Mouse (Mus musculus): Measurements from ENCODE around the gene Smyd3.

Smyd3 gene

GRCm38 (mm10) chr1:179031581-179031980 lies 486.3 kb downstream of the Smyd3 start:
- no peak for DNase-seq (ENCODE audit: low spot score in 2 of 2)

- DNase-seq (ENCODE audit: low spot score in 2 of 2): no peak
Observed at GRCm38 (mm10) chr1:179026614-179027013, 491.2 kb downstream of the Smyd3 start.

- DNase-seq (ENCODE audit: low spot score in 2 of 2): no peak
Observed at GRCm38 (mm10) chr1:179025169-179025568, 492.7 kb downstream of the Smyd3 start.

GRCm38 (mm10) chr1:179023486-179023885 lies 494.4 kb downstream of the Smyd3 start:
- no peak for DNase-seq (ENCODE audit: low spot score in 2 of 2)

GRCm38 (mm10) chr1:179017428-179017827 lies 500.4 kb downstream of the Smyd3 start:
- DNase-seq (ENCODE audit: low spot score in 2 of 2): no peak

GRCm38 (mm10) chr1:179013021-179013420 lies 504.8 kb downstream of the Smyd3 start:
- no peak for DNase-seq (ENCODE audit: low spot score in 2 of 2)

GRCm38 (mm10) chr1:179012273-179012672 lies 505.6 kb downstream of the Smyd3 start:
- no peak for DNase-seq (ENCODE audit: low spot score in 2 of 2)

GRCm38 (mm10) chr1:179010756-179011155 lies 507.1 kb downstream of the Smyd3 start:
- DNase-seq (ENCODE audit: low spot score in 2 of 2): no peak

- no peak for DNase-seq (ENCODE audit: low spot score in 2 of 2)
Observed at GRCm38 (mm10) chr1:179009911-179010310, 507.9 kb downstream of the Smyd3 start.

GRCm38 (mm10) chr1:179004133-179004866 lies 513.5 kb downstream of the Smyd3 start:
- no peak for DNase-seq (ENCODE audit: low spot score in 2 of 2)

- no peak for DNase-seq (ENCODE audit: low spot score in 2 of 2)
Observed at GRCm38 (mm10) chr1:179003406-179004132, 514.3 kb downstream of the Smyd3 start.

- DNase-seq (ENCODE audit: low spot score in 2 of 2): no peak
Observed at GRCm38 (mm10) chr1:178999876-179000528, 517.8 kb downstream of the Smyd3 start.

- DNase-seq (ENCODE audit: low spot score in 2 of 2): no peak
Observed at GRCm38 (mm10) chr1:178997870-178998269, 520.0 kb downstream of the Smyd3 start.

- DNase-seq (ENCODE audit: low spot score in 2 of 2): no peak
Observed at GRCm38 (mm10) chr1:178994263-178994662, 523.6 kb downstream of the Smyd3 start.

GRCm38 (mm10) chr1:178992503-178992902 lies 525.3 kb downstream of the Smyd3 start:
- DNase-seq (ENCODE audit: low spot score in 2 of 2): no peak

- DNase-seq (ENCODE audit: low spot score in 2 of 2): no peak
Observed at GRCm38 (mm10) chr1:178991470-178991869, 526.4 kb downstream of the Smyd3 start.

GRCm38 (mm10) chr1:178991045-178991444 lies 526.8 kb downstream of the Smyd3 start:
- no peak for DNase-seq (ENCODE audit: low spot score in 2 of 2)

- no peak for DNase-seq (ENCODE audit: low spot score in 2 of 2)
Observed at GRCm38 (mm10) chr1:178989485-178989884, 528.4 kb downstream of the Smyd3 start.

- no peak for DNase-seq (ENCODE audit: low spot score in 2 of 2)
Observed at GRCm38 (mm10) chr1:178988176-178988575, 529.7 kb downstream of the Smyd3 start.

- DNase-seq (ENCODE audit: low spot score in 2 of 2): no peak
Observed at GRCm38 (mm10) chr1:178981641-178982040, 536.2 kb downstream of the Smyd3 start.

- DNase-seq (ENCODE audit: low spot score in 2 of 2): no peak
Observed at GRCm38 (mm10) chr1:178980185-178980584, 537.7 kb downstream of the Smyd3 start.

- no peak for DNase-seq (ENCODE audit: low spot score in 2 of 2)
Observed at GRCm38 (mm10) chr1:178978617-178979245, 539.1 kb downstream of the Smyd3 start.
